Mouse (Mus musculus) midbrain, embryonic 12.5 days (tissue): ENCODE results near the gene Pigp. TPM values are rescaled to one million over a fixed set of nuclear protein-coding genes. Genes with fewer than 3 reads are reported as not detected.
A peak's percentile ranks its signal among the peaks of the same experiment; 100 is the strongest.

Source experiments
- ATAC-seq: fragments of 200-750 bp; cut with Nextera tagmentation; 2 replicates; pipeline ENCODE4 v1.8.0; 2017; ENCODE audit warnings: low read depth, moderate TSS enrichment, moderate library complexity; ENCODE audit not compliant: low FRiP score
- H3K27ac ChIP-seq: fragments of 300-500 bp; sonication (generic); replicated peaks from 2 replicates; pipeline ENCODE4 v1.5.1; 2016; ENCODE audit warnings: mild to moderate bottlenecking
- H3K27me3 ChIP-seq: fragments of 300-500 bp; sonication (generic); 2 replicates; pipeline ENCODE4 v1.6.1; 2016; ENCODE audit warnings: mild to moderate bottlenecking
- H3K36me3 ChIP-seq: fragments of 300-500 bp; sonication (generic); 2 replicates; pipeline ENCODE4 v1.6.1; 2016
- H3K4me1 ChIP-seq: fragments of 300-500 bp; sonication (generic); 2 replicates; pipeline ENCODE4 v1.6.1; 2016
- H3K4me2 ChIP-seq: fragments of 300-500 bp; sonication (generic); replicated peaks from 2 replicates; pipeline ENCODE4 v1.6.1; 2016; ENCODE audit warnings: mild to moderate bottlenecking, moderate library complexity
- H3K4me3 ChIP-seq: fragments of 300-500 bp; sonication (generic); 2 replicates; pipeline ENCODE4 v1.5.1; 2016; ENCODE audit warnings: mild to moderate bottlenecking
- H3K9ac ChIP-seq: fragments of 300-500 bp; sonication (generic); replicated peaks from 2 replicates; pipeline ENCODE4 v1.6.1; 2016; ENCODE audit warnings: mild to moderate bottlenecking, moderate library complexity
- H3K9me3 ChIP-seq: fragments of 300-500 bp; sonication (generic); 2 replicates; pipeline ENCODE4 v1.6.1; 2016; ENCODE audit warnings: mild to moderate bottlenecking
- WGBS: fragments of 180-500 bp; shearing (Covaris S2); methylation state at CpG from one replicate; pipeline ENCODE4 v1.1.7; 2016; 5-methylcytosine and 5-hydroxymethylcytosine counted together
- polyA plus RNA-seq: library from polyadenylated mRNA; unstranded; fragments of >200 nt; fragmentation: Nextera tagmentation; extraction: Ambion mirVana; gene quantifications from 2 replicates; pipeline ENCODE4 v1.2.1, GENCODE M21; 2016

The Pigp gene
- polyA plus RNA-seq, 1 experiment from 2014 or later, result 124 TPM

- no peak overlapping the region for H3K9ac ChIP-seq
- peaks cover 10% of the 10 kb centered on the region; the same call in 1 of the 2 replicates for H3K4me1 ChIP-seq
- no peak overlapping the region for H3K4me2 ChIP-seq
- H3K9me3 ChIP-seq, result no peaks in the 10 kb centered on the region
- H3K27ac ChIP-seq, result no peak overlapping the region
- 0 out of 2 replicates have a peak, but pooled peaks cover 4% of the 10 kb centered on the region for H3K36me3 ChIP-seq
- WGBS, result over 99% methylated on average over 3 of the region's 3 CpGs
- H3K4me3 ChIP-seq, result no peak overlapping the region
- no peak for ATAC-seq
- H3K27me3 ChIP-seq, result no peaks in the 10 kb centered on the region
These were observed 11.6 kb upstream of the Pigp start for GRCm38 (mm10) chr16:94383277-94383676.

DNA sequence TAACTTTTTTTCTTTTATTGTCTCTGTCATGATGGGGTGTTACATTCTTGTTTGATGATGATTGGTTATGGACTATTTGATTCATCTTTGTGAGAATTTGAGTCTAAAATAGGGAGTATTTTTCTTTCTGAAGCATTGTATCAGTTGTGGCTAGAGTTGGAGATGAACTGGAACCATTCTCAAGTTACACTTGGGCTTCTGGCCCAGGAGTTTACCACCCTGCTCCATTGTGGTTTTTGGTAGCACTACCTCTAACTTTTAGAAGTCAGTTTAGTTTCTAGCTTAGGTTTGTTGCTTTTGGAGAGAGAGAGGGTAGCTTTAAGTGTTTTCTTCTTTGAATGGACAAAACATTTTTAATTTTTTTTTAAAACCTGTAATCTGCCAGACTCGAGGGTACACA is 7.7 kb upstream of the Pigp start:
- Histone ChIP-seq H3K36me3 (no peaks in the 10 kb centered on the region), H3K27ac (no peak overlapping the region), H3K27me3 (no peaks in the 10 kb centered on the region), H3K9me3 (no peaks in the 10 kb centered on the region), H3K4me2 (no peak overlapping the region), H3K9ac (no peak overlapping the region), H3K4me1 (peaks cover 15% of the 10 kb centered on the region; the same call in 1 of the 2 replicates), H3K4me3 (no peak overlapping the region)
- ATAC-seq, result no peak
- WGBS, result 85% methylated on average over 1 of the region's 1 CpGs

DNA sequence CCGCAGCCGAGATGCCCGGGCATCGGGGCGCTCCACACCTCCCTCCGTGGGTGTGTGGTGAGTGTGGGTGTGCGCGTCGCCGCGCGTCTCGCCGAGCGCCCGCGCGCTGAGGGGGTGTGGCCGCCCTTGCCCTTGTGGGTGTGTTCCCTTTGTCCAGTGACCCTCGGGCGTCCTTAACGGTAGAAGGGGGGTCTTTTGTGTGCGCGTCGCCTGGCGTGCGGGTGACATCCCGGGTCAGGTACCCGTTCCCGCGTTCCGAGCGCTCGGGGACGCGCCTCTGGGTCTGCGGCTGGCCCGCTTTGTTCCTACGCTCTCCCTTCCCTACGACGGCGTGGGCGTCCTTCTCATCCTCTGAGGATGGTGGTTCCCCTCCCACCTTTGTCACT is 734 bp downstream of the Pigp start:
- H3K4me2 ChIP-seq, result peak overlapping the region; percentile 52
- 1% methylated on average over 42 of the region's 43 CpGs for WGBS
- peak overlapping the region; percentile 92 for H3K4me3 ChIP-seq
- H3K9me3 ChIP-seq, result no peaks in the 10 kb centered on the region
- peak overlapping the region; percentile 99 for H3K27ac ChIP-seq
- no peaks in the 10 kb centered on the region for H3K27me3 ChIP-seq
- peak overlapping the region; percentile 95 for H3K9ac ChIP-seq
- H3K36me3 ChIP-seq, result no peaks in the 10 kb centered on the region
- peaks cover 39% of the 10 kb centered on the region for H3K4me1 ChIP-seq
- ATAC-seq, result peak; percentile 72

DNA sequence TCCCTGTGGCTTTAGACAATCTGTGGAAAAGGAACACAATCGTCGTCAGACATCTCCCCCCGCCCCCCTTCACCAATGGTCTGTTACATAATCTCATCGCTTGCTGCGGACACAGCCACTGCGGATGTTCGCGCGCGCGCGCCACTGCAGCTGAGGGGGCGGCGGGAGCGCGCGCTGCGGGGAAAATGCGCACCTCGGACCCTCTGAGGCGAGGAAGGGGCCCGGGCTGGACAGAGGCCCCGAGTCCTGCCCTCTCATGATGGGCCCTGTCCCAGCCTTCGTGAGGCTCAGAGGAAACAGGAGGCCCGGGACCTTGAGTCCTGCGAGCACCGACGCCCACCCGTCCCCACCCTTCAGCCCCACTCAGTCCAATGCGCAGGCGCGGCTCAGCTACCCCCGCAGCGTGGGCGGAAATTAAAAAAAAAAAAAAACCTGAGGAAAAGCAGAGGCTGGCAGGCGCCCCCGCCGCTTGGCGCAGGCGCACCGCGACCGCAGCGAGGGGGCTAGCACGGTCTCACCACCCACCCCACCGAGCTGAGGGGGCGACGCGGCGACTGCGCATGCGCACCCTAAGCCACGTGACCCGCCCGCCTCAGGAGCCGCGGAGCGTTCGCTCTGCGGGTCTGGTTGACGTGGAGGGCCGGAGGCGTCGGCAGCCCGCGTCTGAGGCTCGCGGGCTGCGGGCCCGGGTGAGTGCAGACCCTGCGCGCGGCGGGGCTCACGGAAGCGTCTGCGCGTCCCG is 1.3 kb downstream of the Pigp start, which contains the start of gene Ttc3:
Gene Ttc3 (plus strand): TSS at position 446 of the 742 bp plus-strand sequence.
- Histone ChIP-seq H3K9ac (peak within 1 kb of the TSS; percentile 95), H3K36me3 (0 out of 2 replicates have a peak, but pooled peaks cover 2% of the 10 kb centered on the region), H3K9me3 (no peaks in the 10 kb centered on the region), H3K27me3 (no peaks in the 10 kb centered on the region), H3K27ac (peak within 1 kb of the TSS; percentile 99), H3K4me2 (peak within 1 kb of the TSS; percentile 69), H3K4me1 (peaks cover 39% of the 10 kb centered on the region), H3K4me3 (peak within 1 kb of the TSS; percentile 92)
- ATAC-seq, result peak; percentile 82
- under 1% methylated on average over 79 of the region's 79 CpGs for WGBS

- Histone ChIP-seq H3K4me1 (peaks cover 36% of the 10 kb centered on the region), H3K9ac (peak overlapping the region; percentile 95), H3K27me3 (no peaks in the 10 kb centered on the region), H3K9me3 (no peaks in the 10 kb centered on the region), H3K27ac (peak overlapping the region; percentile 99), H3K4me3 (peak overlapping the region; percentile 92), H3K36me3 (peaks cover 6% of the 10 kb centered on the region; the same call in 1 of the 2 replicates), H3K4me2 (peak overlapping the region; percentile 69)
- no peak for ATAC-seq
- 8% methylated on average over 6 of the region's 6 CpGs for WGBS
These were observed 2.0 kb downstream of the Pigp start for GRCm38 (mm10) chr16:94369596-94370172.

DNA sequence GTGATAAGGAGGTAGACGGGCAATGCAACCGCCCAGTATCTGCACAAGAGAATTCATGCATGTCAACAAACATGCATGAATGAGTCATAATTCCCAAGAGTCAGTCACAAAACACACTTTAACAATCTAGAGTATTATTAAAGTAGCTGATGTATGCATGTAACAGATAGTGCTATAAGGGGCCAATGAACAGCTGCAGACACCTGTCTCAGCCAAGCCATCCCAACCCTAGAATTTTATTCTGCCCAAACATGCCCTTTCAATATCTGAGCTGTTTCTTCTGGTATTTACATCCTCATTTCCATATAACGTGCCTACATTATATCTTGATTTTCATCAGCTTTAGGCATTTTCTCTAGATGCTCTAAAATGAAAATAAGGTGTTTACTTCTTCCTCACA is 6.2 kb downstream of the Pigp start:
- 88% methylated on average over 3 of the region's 3 CpGs for WGBS

GRCm38 (mm10) chr16:94363814-94364213 is 7.8 kb downstream of the Pigp start:
- no peaks in the 10 kb centered on the region for H3K9me3 ChIP-seq
- WGBS, result 88% methylated on average over 4 of the region's 4 CpGs
- no peak overlapping the region for H3K4me2 ChIP-seq
- H3K27me3 ChIP-seq, result no peaks in the 10 kb centered on the region
- peaks cover 8% of the 10 kb centered on the region; the same call in 1 of the 2 replicates for H3K36me3 ChIP-seq
- no peak for ATAC-seq
- H3K4me1 ChIP-seq, result peaks cover 15% of the 10 kb centered on the region
- no peak overlapping the region for H3K27ac ChIP-seq
- no peak overlapping the region for H3K9ac ChIP-seq
- H3K4me3 ChIP-seq, result no peak overlapping the region

More for the DNA sequence above, 6.2 kb downstream of the Pigp start:
- Histone ChIP-seq H3K27me3 (no peaks in the 10 kb centered on the region), H3K9me3 (no peaks in the 10 kb centered on the region), H3K27ac (no peak overlapping the region), H3K9ac (no peak overlapping the region), H3K36me3 (peaks cover 8% of the 10 kb centered on the region; the same call in 1 of the 2 replicates), H3K4me1 (peaks cover 24% of the 10 kb centered on the region), H3K4me2 (no peak overlapping the region), H3K4me3 (no peak overlapping the region)
- no peak for ATAC-seq

GRCm38 (mm10) chr16:94362174-94362873 is 9.3 kb downstream of the Pigp start:
- Histone ChIP-seq H3K9ac (0 out of 2 replicates have a peak overlapping the region, but pooled peaks have one; percentile 15), H3K4me3 (no peak overlapping the region), H3K36me3 (peaks cover 8% of the 10 kb centered on the region; the same call in 1 of the 2 replicates), H3K4me1 (peaks cover 6% of the 10 kb centered on the region), H3K9me3 (no peaks in the 10 kb centered on the region), H3K4me2 (no peak overlapping the region), H3K27me3 (no peaks in the 10 kb centered on the region), H3K27ac (0 out of 2 replicates have a peak overlapping the region, but pooled peaks have one; percentile 17)
- WGBS, result 46% methylated on average over 10 of the region's 10 CpGs
- peak; percentile 49; the same call in 1 of the 2 replicates for ATAC-seq

- H3K4me1 ChIP-seq, result peaks cover 6% of the 10 kb centered on the region
- peaks cover 8% of the 10 kb centered on the region; the same call in 1 of the 2 replicates for H3K36me3 ChIP-seq
- H3K27me3 ChIP-seq, result no peaks in the 10 kb centered on the region
- no peaks in the 10 kb centered on the region for H3K9me3 ChIP-seq
- ATAC-seq, result no peak
- no peak overlapping the region for H3K9ac ChIP-seq
- no peak overlapping the region for H3K4me2 ChIP-seq
- H3K27ac ChIP-seq, result no peak overlapping the region
- H3K4me3 ChIP-seq, result no peak overlapping the region
- WGBS, result 91% methylated on average over 13 of the region's 13 CpGs
These were observed 10.9 kb downstream of the Pigp start for GRCm38 (mm10) chr16:94360578-94361350.

- H3K4me1 ChIP-seq, result peaks cover 12% of the 10 kb centered on the region
- WGBS, result 89% methylated on average over 3 of the region's 3 CpGs
- H3K9me3 ChIP-seq, result no peaks in the 10 kb centered on the region
- H3K9ac ChIP-seq, result no peak overlapping the region
- H3K4me3 ChIP-seq, result no peak overlapping the region
- no peak overlapping the region for H3K4me2 ChIP-seq
- H3K27ac ChIP-seq, result no peak overlapping the region
- H3K27me3 ChIP-seq, result no peaks in the 10 kb centered on the region
- no peak for ATAC-seq
- H3K36me3 ChIP-seq, result no peaks in the 10 kb centered on the region
These were observed 13.6 kb downstream of the Pigp start for GRCm38 (mm10) chr16:94358091-94358490.

DNA sequence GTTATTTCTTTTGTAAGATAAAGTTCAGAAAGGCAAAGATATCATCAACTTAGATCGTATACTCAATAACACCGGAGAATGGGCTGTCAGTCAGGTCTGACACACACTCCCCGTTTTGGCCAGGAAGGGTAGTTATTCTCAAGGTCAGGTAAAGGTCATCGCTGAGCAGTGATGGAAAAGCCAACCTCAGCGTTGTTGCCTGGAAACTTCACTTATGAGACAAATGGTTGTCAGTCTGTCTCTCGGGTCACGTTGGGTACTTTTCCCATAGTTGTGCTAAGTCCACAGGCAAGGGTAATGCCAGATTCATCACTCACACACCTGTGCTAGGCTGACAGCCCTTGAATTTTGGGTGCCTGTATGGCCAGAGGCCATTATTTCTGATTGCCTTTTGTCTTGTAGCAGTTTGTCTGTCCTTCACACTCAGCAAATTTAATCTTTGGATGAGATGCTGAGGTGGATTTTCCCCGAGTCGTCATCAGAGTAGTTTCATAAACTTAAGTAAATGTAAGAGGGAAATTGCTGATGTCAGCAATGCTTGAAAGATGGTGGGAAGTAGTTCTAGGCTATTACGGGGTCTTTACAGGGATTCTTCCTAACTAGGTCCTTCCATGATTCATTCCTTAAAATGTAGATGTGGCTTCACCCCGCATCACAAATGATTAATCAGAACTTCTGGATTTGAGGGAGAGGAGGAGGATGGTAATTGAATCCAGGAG is 14.7 kb downstream of the Pigp start:
- Histone ChIP-seq H3K27me3 (no peaks in the 10 kb centered on the region), H3K9me3 (no peaks in the 10 kb centered on the region), H3K4me1 (peaks cover 6% of the 10 kb centered on the region), H3K4me2 (no peak overlapping the region), H3K9ac (no peak overlapping the region), H3K36me3 (no peaks in the 10 kb centered on the region), H3K4me3 (no peak overlapping the region), H3K27ac (no peak overlapping the region)
- ATAC-seq, result no peak
- WGBS, result 89% methylated on average over 11 of the region's 11 CpGs
